Mouse (Mus musculus) NIH3T3 (cell line): Measurements from ENCODE around the gene Prdx2.
A peak's percentile ranks its signal among the peaks of the same experiment; 100 is the strongest.

Source experiments
- DNase-seq: peaks from one replicate; pipeline ENCODE4 v3.0.0-alpha.2; 2012; ENCODE audit warnings: low read depth

The Prdx2 gene

DNA sequence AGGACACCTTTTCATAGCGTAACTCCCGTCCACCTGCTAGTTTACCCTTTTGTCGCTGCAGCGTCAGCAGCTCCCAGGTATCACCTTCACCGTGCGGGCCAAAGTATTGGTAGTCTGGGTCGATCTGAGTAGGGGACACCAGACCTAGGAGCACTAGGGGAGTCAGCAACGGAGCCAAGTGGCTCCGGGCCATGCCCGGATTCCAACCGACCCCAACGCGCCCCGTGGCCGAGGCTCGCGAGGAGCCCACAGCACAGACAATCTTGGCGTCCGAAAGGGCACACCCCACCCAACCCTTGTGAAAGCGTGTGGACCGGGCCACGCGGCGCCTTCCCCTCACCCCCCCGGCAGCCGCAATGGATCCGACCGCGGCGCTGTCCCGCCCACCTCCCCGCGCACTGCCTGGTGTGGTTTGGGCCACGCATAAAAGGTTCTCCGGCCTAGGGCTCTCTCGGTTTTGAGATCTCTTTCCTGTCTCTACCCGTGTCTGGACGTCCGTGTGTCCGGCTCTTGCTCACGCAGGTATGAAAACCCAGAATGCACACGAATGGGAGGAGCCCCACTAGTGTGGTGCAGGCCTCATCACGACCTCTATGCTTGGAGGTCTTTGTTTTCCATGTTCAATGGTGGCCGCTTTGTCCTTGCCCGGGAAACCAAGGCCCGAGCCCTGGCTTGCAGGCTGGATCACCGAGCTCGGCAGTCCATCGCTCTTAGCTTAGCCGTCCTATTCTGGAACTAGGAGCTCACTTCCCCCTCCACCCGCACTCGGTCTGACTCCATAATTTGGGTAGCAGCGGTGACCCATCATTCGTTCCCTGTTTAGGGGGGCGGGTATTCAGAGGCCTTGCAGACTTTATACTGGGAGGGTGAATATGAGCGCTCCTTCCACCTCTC, at the start of gene Prdx2, which contains the start of the genes Gm49661 and Rnaseh2a:
Prdx2 (plus strand) TSS at position 347 of the 894 bp plus-strand sequence.
Gm49661 (minus strand) TSS at position 193 of the 894 bp plus-strand sequence.
Rnaseh2a (minus strand) TSS at position 527 of the 894 bp plus-strand sequence.
- DNase-seq, result peak; percentile 87

- peak; percentile 73 for DNase-seq
These were observed 47.8 kb upstream of the Prdx2 start for GRCm38 (mm10) chr8:84921596-84921995.

GRCm38 (mm10) chr8:84925557-84925956, 43.8 kb upstream of the Prdx2 start:
- DNase-seq, result no peak

GRCm38 (mm10) chr8:84927513-84927912, 41.9 kb upstream of the Prdx2 start:
- no peak for DNase-seq

DNA sequence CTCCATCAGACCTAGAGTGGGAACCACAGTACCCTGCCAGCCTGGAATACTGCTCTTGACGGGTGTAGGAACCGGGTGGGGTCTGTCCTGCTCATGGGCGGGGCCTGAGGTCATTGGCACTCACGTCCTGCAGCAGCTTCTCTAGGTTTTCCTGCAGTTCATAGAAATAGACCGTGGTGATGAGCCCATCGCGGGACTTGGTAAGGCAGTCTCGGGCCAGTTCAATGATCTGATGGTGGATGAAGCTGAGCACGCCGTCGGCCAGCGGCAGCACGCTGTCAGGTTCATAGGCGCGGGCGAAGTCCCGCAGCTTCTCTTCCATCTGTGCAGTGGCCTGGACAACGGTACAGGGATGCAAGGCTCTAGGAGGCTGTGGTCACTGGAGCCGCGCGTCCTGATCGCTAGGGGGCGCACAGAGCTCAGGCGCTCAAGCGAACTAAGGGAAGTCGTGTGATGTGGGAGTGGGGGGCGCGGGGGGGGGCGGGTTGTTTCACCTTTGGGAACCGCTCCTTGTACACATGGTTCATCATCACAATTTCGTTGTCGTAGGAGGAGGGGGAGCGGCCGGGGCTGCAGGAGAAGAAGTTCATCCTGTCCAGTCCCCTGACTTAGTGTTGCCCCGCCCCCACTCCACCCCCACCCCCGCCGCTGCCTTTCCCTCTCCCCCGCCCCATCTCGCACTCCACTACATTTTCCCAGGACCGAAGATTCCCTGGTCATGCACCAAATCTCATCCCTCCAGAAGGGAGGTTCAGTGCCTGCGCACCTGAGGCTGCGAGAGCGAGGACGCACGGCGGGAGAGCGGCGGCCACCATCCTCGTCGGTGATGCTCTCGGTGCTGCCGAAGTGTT, 40.7 kb upstream of the Prdx2 start:
- DNase-seq, result peak; percentile 91

DNA sequence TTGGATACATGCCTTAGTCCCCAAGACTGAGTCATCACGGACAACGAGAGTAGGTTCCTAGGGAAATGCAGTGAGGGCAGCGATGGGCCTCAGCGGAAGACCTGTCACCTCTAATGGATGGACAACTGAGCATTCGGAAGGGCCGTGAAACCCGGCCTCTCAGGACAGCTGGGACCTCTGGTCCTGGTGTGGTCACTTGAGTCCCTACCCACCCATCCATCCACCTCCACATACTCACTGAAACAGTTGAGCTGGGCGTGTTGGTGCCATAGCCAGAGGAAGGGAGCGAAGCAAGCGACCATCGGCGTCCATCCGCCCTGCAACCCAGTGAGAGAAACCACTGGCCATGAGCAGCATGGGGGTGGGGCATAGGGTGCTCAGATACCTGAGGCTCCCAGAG, 38.8 kb upstream of the Prdx2 start:
- no peak for DNase-seq

- DNase-seq, result no peak
These were observed 35.4 kb upstream of the Prdx2 start for GRCm38 (mm10) chr8:84933767-84934559.

GRCm38 (mm10) chr8:84934860-84935259, 34.5 kb upstream of the Prdx2 start:
- DNase-seq, result no peak

- no peak for DNase-seq
These were observed 33.9 kb upstream of the Prdx2 start for GRCm38 (mm10) chr8:84935489-84935888.

DNA sequence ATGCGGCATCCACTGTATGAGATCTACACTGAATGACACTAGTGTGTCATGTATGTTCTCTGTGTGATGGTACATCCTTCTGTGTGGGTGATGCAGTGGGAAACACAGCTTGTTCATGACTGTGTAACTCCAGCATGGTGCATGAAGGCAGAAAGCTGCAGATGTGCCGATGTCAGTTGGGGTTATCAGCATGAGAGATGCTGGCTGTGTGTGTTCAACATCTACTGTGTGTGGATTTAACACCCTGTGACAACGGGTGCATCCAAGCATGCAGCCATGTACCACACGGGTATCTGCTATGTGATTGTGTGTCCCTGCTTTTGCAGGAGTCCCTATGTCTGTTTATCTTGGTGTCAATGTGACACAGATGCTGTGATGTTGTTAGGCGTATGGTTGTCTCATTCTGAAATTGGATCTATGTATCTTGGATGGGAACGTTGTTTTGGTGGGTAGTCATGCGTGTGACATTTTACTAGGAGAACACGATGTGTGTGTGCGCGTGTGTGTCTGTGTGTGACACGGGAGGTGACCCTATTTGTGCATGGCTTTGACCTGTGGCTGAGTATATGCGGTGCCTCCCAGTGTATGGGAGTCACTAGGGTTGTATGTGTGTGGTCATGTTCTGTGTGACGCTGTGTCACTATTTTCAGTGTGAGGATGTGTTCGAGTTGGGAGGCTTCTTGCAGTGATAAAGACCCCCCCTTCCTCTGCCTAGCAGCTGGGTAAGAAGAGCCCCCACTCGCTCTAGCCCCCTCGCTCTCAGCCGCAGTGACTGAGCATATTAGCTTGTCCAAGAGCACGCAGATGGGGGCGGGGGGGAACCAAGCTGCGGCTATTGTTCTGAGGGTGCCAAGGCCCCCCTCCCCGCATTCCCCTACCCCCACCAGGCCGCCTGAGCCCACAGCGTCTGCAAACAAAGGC, 33.1 kb upstream of the Prdx2 start:
- DNase-seq, result no peak

DNA sequence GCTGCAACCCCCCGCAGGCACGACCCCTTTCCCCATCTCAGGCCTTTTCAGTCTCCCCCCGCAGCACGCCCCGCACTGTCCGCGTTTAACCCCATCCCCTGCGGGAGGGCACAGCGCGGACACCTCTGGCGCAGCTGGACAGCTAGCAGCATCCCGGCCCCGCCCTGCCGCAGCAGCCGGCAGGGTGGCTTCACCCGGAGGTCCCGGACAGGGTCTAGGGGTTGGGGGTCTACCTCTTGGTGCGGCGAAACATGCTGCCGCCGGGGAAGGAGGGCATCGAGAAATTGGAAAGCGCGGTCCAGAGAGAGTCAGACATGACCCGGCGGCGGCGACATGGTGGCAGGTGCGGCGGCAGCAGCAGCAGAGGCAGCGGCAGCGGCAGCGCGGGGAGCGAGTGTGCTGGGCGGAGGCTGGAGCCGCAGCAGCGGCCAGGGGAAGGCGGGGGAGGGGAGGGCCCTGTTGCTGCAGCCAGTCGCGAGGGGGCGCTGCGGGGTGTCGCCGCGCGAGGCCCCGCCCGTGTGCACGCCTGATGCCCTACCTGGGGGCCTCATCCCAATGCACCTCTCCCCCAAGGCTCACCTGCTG, 32.3 kb upstream of the Prdx2 start, which contains the start of gene Mast1:
Mast1 (minus strand) TSS at position 398 of the 585 bp plus-strand sequence.
- DNase-seq, result no peak

DNA sequence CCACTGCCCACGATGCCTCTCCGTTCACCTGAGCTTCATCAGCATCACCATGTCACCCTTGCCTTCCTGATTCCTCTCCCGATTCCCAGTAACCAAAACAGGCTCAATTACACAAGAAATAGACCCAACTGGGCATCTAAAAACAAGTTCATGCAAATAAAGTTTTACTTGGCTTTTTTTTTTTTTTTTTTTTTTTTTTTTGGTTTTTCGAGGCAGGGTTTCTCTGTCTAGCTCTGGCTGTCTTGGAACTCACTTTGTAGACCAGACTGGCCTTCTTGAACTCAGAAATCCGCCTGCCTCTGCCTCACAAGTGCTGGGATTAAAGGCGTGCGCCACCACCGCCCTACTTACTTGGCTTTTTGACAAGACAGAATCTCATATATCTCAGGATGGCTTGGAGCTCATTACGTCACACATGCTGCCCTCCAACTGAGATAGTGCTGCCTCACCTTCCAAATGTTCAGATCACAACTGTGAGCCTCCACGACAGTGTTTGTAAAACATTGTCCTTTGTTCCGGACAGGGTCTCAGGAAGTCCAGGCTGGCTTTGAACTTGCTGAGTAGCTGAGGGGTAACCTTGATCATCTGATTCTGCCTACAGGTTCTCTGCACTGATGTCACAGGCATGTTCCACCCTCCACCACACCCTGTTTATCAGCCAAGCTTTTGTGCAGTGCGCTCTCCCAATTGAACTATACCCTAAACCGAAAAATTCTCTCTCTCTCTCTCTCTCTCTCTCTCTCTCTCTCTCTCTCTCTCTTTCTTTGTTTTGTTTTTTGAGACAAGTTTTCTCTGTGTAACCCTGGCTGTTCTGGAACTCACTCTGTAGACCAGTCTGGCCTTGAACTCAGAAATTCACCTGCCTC, 31.5 kb upstream of the Prdx2 start:
- DNase-seq, result no peak

DNA sequence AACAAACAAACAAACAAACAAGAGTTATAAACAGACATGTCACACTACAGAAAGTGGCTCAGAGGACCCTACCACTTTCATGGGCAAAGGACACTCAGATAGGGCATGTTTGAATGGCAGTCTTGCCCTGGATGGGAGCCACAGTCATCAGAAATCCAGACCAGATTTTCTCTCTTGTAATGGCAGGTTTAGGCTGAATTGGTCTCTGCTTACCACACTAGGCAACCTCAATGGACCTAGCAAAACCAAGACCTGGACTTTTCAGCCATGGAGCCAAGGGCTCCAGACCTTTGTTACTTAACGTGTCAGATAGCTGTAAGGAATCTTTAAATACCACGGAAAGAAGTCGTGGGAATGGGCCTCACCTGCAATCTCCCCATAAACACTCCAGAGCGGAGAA, 25.7 kb upstream of the Prdx2 start:
- no peak for DNase-seq

- no peak for DNase-seq
These were observed 24.8 kb upstream of the Prdx2 start for GRCm38 (mm10) chr8:84944478-84945160.

GRCm38 (mm10) chr8:84945235-84945632, 24.2 kb upstream of the Prdx2 start:
- DNase-seq, result no peak

GRCm38 (mm10) chr8:84945633-84946527, 23.5 kb upstream of the Prdx2 start:
- no peak for DNase-seq

- no peak for DNase-seq
These were observed 22.7 kb upstream of the Prdx2 start, which contains the start of gene Rtbdn for GRCm38 (mm10) chr8:84946528-84947240. Gene Rtbdn, plus strand, starts transcription at chr8:84946991.
